Mouse (Mus musculus): Measurements from ENCODE around the gene Neurod2.

DNA sequence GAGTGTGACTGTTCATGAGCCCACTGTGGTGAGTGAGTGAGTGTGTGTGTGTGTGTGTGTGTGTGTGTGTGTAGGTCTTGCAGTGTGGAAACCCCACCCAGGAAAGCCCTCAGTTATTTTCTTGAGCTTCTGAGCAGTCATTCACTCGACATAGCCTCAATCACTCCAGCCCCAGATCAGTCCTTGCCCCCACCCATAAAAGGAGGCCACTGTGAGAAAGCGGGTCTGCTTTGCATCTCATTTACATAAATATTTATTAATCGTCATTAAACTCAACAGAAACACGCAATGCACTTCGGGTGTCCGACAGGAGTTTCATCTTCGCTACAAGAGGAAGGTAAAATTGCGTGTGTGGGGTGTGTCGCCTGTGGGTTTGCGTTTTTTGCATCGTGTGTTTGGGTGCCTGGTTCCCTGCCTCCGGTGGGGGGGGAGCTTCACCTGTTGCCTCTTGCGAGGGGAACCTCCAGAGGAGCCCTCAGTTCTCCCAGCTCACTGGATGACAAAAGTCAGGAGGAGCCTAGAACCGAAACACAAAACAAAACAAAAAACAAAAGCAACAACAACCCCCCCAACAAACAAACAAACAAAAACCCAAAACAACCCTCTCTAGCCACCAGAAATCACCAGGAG, 4.1 kb downstream of the Neurod2 start:
- TF ChIP-seq CTCF (IDR thresholded peaks at IDR 0.05; ENCODE audit: control insufficient read depth, insufficient read depth, low read length) = no peak
- TF ChIP-seq POLR2A (IDR thresholded peaks at IDR 0.05; ENCODE audit: borderline replicate concordance, control insufficient read depth, low read depth, low read length) = no peak

Data from bone marrow, adult 2 months (tissue).